In genomic region chr9:69300296-69300695, GRCm38 (mm10) we compare ENCODE assay signal across 16 mouse cellular contexts.
DNase-seq lines count a peak whose midpoint lies in the region.
"Had no signal": no experiment of that assay in that cellular context is flagged by ENCODE, and none has a peak within 500 bp of the region (broad histone marks: within the 10 kb centered on the region; RNA-seq: fewer than 3 reads in every experiment).

No protein-coding gene starts in this region.

- DNase-seq in heart, adult 11 months: peak; percentile 84
- DNase-seq in heart, adult 18-20 months: no peak
- DNase-seq in CD4-positive helper T cell, adult 2 months (ENCODE audit: low read depth, low spot score): peak; percentile 80
- peak; percentile 19 for DNase-seq in NIH3T3 (ENCODE audit: low read depth)
- peak; percentile 93 for DNase-seq in induced T-regulatory cell, adult 2 months (ENCODE audit: low read depth)
- DNase-seq in cerebellum, postnatal 10 days: no peak
- DNase-seq in adrenal gland, postnatal 25 days: no peak
- DNase-seq in kidney, postnatal 10 days: no peak
- DNase-seq: adrenal gland, adult 8-10 months; cerebellum, adult 11 months; cerebellum, adult 8-10 months; cerebellum, postnatal 25 days; gastrocnemius, postnatal 25 days; heart, adult 2 months; heart, postnatal 14 days; kidney, adult 11 months had no signal

Comparison
In these comparisons a context has a peak if more than half of its experiments do, and no peak if none do; other contexts are left out.
1. DNase-seq: peak in heart, adult 11 months (single experiment), CD4-positive helper T cell, adult 2 months (single experiment), NIH3T3 (single experiment) and induced T-regulatory cell, adult 2 months (single experiment); none in heart, adult 18-20 months (0 of 2), cerebellum, postnatal 10 days (0 of 2), adrenal gland, postnatal 25 days (single experiment) and kidney, postnatal 10 days (single experiment).